Mouse (Mus musculus) telencephalon, adult 2 months (tissue): ENCODE data around the gene Krtap3-2.
"Not testable (repeated sequence)": the region's sequence is repeated elsewhere in the genome, so short reads cannot be mapped to it uniquely, and the experiment has no call there.

Experiments
- DNase-seq: peaks from one replicate; pipeline ENCODE4 v3.0.0-alpha.2; 2011; ENCODE audit warnings: low read depth, low spot score

Gene Krtap3-2

GRCm38 (mm10) chr11:99556753-99557152 is at the start of gene Krtap3-2:
Gene Krtap3-2, minus strand, starts transcription at chr11:99556853.
- DNase-seq: no peak

GRCm38 (mm10) chr11:99603208-99603607 is 46.6 kb upstream of the Krtap3-2 start, which contains the start of gene Gm11938:
Gene Gm11938, minus strand, starts transcription at chr11:99603308.
- DNase-seq: not testable (repeated sequence)

- not testable (repeated sequence) for DNase-seq
Observed at GRCm38 (mm10) chr11:99597742-99598141, 41.1 kb upstream of the Krtap3-2 start, which contains the start of gene Krtap9-3. Gene Krtap9-3, minus strand, starts transcription at chr11:99598105.

GRCm38 (mm10) chr11:99590981-99591380 is 34.3 kb upstream of the Krtap3-2 start, which contains the start of gene Krtap1-3:
Gene Krtap1-3, minus strand, starts transcription at chr11:99591339.
- no peak for DNase-seq

GRCm38 (mm10) chr11:99585096-99585495 is 28.4 kb upstream of the Krtap3-2 start:
- peak; percentile 57 for DNase-seq

- DNase-seq: no peak
Observed at GRCm38 (mm10) chr11:99583245-99583704, 26.6 kb upstream of the Krtap3-2 start, which contains the start of gene Krtap1-4. Gene Krtap1-4, minus strand, starts transcription at chr11:99583654.

GRCm38 (mm10) chr11:99581564-99581963 is 24.9 kb upstream of the Krtap3-2 start:
- DNase-seq: peak; percentile 58

GRCm38 (mm10) chr11:99581051-99581450 is 24.4 kb upstream of the Krtap3-2 start:
- no peak for DNase-seq

GRCm38 (mm10) chr11:99580636-99581035 is 24.0 kb upstream of the Krtap3-2 start, which contains the start of gene Krtap1-5:
Gene Krtap1-5, minus strand, starts transcription at chr11:99581016.
- no peak for DNase-seq

GRCm38 (mm10) chr11:99574106-99574505 is 17.5 kb upstream of the Krtap3-2 start:
- DNase-seq: no peak

- DNase-seq: peak; percentile 46
Observed at GRCm38 (mm10) chr11:99573164-99573563, 16.5 kb upstream of the Krtap3-2 start.

GRCm38 (mm10) chr11:99566530-99566929 is 9.9 kb upstream of the Krtap3-2 start, which contains the start of gene Krtap3-1:
Gene Krtap3-1, minus strand, starts transcription at chr11:99566630.
- no peak for DNase-seq

- DNase-seq: no peak
Observed at GRCm38 (mm10) chr11:99562580-99562979, 5.9 kb upstream of the Krtap3-2 start.

GRCm38 (mm10) chr11:99559366-99559765 is 2.7 kb upstream of the Krtap3-2 start, which contains the start of gene Gm11939:
Gene Gm11939, minus strand, starts transcription at chr11:99559466.
- no peak for DNase-seq

GRCm38 (mm10) chr11:99557976-99558745 is 1.5 kb upstream of the Krtap3-2 start:
- peak; percentile 39 for DNase-seq

- DNase-seq: no peak
Observed at GRCm38 (mm10) chr11:99556195-99556594, 458 bp downstream of the Krtap3-2 start.

- DNase-seq: no peak
Observed at GRCm38 (mm10) chr11:99550765-99551164, 5.9 kb downstream of the Krtap3-2 start, which contains the start of gene Krtap3-3. Gene Krtap3-3, minus strand, starts transcription at chr11:99550865.

- DNase-seq: no peak
Observed at GRCm38 (mm10) chr11:99547892-99548291, 8.8 kb downstream of the Krtap3-2 start.

GRCm38 (mm10) chr11:99539721-99540120 is 16.9 kb downstream of the Krtap3-2 start:
- DNase-seq: peak; percentile 41

- no peak for DNase-seq
Observed at GRCm38 (mm10) chr11:99521288-99521860, 35.3 kb downstream of the Krtap3-2 start, which contains the start of gene Krt39. Gene Krt39, minus strand, starts transcription at chr11:99521338.

- DNase-seq: no peak
Observed at GRCm38 (mm10) chr11:99514098-99514497, 42.6 kb downstream of the Krtap3-2 start.
